Mouse (Mus musculus): ENCODE data around the gene Olfr1056.
"Not testable (repeated sequence)": the region's sequence is repeated elsewhere in the genome, so short reads cannot be mapped to it uniquely, and the experiment has no call there.

The Olfr1056 gene

DNA sequence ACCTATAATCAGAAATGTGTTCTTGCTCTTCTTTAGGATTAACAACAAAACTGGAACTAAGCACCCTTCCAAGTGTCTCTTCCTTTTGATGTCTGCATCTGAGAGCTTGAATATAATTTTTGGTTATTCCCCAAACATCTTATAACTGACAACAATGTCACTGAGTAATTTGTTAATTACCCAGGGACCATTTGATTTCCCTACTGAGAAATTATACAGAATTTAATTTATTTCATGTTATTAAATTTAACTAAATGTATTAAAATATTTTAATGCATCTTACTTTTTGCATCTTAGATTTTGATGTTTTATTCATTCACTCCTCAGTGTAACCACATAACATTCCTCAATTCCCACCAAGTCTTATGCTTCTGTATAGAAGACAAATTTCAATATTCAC lies at the start of gene Olfr1056:
TSS of gene Olfr1056 (minus strand) at position 101 of the 400 bp plus-strand sequence.
- ATAC-seq (ENCODE audit: insufficient number of reproducible peaks, low FRiP score, low TSS enrichment) = no peak

GRCm38 (mm10) chr2:86395114-86395513 lies 32.8 kb upstream of the Olfr1056 start:
- ATAC-seq (ENCODE audit: insufficient number of reproducible peaks, low FRiP score, low TSS enrichment) = no peak

DNA sequence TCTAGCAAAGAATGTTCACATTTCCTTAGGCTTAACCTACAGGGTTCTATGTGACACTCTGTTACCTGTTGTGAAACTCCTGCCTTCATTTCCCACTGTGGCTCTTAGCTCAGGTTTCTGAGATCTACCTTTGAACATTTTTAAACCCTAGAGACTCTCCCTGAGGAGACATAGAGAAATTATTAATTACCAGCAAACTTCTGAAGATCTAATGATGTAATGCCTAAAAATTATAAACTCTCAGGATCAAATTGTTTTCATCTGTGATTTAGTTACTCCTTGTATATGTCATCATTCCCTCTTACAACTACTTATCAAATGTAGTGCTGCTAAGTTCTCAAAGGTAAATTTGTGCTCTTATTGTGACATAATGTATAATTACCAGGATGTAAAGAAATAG lies 26.2 kb upstream of the Olfr1056 start, which contains the start of gene Olfr1058:
TSS of gene Olfr1058 (minus strand) at position 101 of the 400 bp plus-strand sequence.
- not testable (repeated sequence) for ATAC-seq (ENCODE audit: insufficient number of reproducible peaks, low FRiP score, low TSS enrichment)

DNA sequence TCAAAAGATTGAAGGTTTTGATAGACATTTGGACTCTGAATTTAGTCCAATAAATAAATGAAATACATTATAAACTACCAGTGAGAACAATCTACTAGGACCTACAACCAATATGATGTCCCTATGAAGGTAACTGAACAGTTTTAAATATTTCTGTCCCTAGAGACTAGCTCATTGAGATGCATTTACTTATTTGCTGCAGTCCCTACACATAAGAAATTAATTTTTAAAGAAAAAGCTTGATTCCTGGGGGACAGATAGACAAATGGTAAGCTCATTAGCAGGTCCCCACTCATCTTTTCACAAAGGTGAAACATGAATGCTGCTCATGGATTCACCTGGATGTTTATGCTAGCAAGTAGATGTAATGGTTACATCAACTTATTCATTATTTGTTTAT lies 16.0 kb upstream of the Olfr1056 start, which contains the start of gene Olfr1057:
TSS of gene Olfr1057 (minus strand) at position 101 of the 400 bp plus-strand sequence.
- no peak for ATAC-seq (ENCODE audit: insufficient number of reproducible peaks, low FRiP score, low TSS enrichment)

GRCm38 (mm10) chr2:86366342-86366741 lies 4.1 kb upstream of the Olfr1056 start:
- not testable (repeated sequence) for ATAC-seq (ENCODE audit: insufficient number of reproducible peaks, low FRiP score, low TSS enrichment)

DNA sequence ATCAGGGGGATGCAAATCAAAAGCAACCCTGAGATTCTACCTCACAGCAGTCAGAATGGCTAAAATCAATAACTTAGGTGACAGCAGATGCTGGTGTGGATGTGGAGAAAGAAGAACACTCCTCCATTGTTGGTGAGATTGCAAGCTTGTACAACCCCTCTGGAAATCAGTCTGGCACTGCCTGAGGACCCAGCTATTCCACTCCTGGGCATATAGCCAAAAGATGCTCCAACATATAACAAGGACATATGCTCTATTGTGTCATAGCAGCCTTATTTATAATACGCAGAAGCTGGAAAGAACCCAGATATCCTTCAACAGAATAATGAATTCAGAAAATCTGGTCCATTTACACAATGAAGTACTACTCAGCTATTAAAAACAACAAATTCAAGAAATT lies 10.5 kb downstream of the Olfr1056 start:
- not testable (repeated sequence) for ATAC-seq (ENCODE audit: insufficient number of reproducible peaks, low FRiP score, low TSS enrichment)

DNA sequence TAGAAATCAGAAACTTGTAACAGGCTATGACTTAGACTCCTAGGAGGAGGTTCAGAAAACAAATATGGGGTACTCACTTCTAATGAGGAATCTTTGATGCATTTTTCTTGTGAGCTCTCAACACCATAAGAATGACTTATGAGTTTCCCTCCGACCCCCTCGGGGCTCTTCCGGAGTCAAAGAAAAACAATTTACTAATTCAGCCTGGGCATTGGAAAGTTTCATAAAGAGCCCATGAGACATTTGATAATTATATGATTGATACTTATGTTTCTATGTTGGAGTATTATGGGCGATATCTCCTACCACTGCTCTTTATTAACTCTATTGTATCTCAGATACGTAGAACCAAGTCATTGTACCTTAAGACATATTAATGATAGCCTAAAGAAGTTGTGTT lies 12.1 kb downstream of the Olfr1056 start, which contains the start of gene Olfr1055:
TSS of gene Olfr1055 (minus strand) at position 101 of the 400 bp plus-strand sequence.
- ATAC-seq (ENCODE audit: insufficient number of reproducible peaks, low FRiP score, low TSS enrichment) = no peak

DNA sequence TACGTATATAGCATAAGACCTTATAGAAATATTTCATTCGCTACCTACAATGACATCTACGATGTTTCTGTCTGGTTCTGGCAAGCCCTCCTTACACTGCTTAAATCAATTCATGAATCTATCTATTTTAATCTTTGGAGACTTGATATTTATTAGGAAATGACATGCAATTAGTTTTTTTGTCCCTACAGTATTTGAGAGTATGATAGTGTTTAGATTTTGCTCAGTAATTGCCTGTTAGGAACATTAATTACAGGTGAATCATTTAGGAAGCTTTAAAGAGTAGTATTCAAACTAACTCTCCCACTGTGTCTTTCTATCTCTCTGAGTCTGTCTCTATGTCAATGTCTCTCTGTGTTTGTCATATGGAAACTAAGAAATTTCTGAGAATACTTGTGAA lies 26.9 kb downstream of the Olfr1056 start, which contains the start of gene Olfr1054:
TSS of gene Olfr1054 (minus strand) at position 101 of the 400 bp plus-strand sequence.
- no peak for ATAC-seq (ENCODE audit: insufficient number of reproducible peaks, low FRiP score, low TSS enrichment)

GRCm38 (mm10) chr2:86315184-86315583 lies 47.1 kb downstream of the Olfr1056 start, which contains the start of gene Olfr1053:
Olfr1053 (minus strand) TSS chr2:86315284.
- no peak for ATAC-seq (ENCODE audit: insufficient number of reproducible peaks, low FRiP score, low TSS enrichment)
